Mouse (Mus musculus) small intestine, adult 2 months (tissue): ENCODE data around the gene Tmem258. TPM values are rescaled to one million over a fixed set of nuclear protein-coding genes. Genes with fewer than 3 reads are reported as not detected.
"Not testable (repeated sequence)": the region's sequence is repeated elsewhere in the genome, so short reads cannot be mapped to it uniquely, and the experiment has no call there.

Source experiments
- H3K27ac ChIP-seq: fragments of 200-500 bp; 2 replicates; pipeline ENCODE4 v1.5.1; 2012; ENCODE audit warnings: low read depth, low read length, control low read depth, inconsistent platforms; ENCODE audit not compliant: insufficient read depth
- H3K27me3 ChIP-seq: fragments of 200-500 bp; 2 replicates; pipeline ENCODE4 v1.6.1; 2012; ENCODE audit warnings: mild to moderate bottlenecking, moderate library complexity, low read length, inconsistent platforms; ENCODE audit not compliant: control insufficient read depth, insufficient read depth
- H3K36me3 ChIP-seq: fragments of 200-500 bp; 2 replicates; pipeline ENCODE4 v1.6.1; 2012; ENCODE audit warnings: mild to moderate bottlenecking, low read length, control low read depth, inconsistent platforms; ENCODE audit not compliant: control insufficient read depth, insufficient read depth
- H3K4me1 ChIP-seq: fragments of 200-500 bp; 2 replicates; pipeline ENCODE4 v1.6.1; 2012; ENCODE audit warnings: low read length, inconsistent platforms, mixed read lengths; ENCODE audit not compliant: control insufficient read depth, insufficient read depth, insufficient read length
- H3K4me3 ChIP-seq: fragments of 200-500 bp; 2 replicates; pipeline ENCODE4 v1.5.1; 2012; ENCODE audit warnings: low read depth, mild to moderate bottlenecking, control low read depth, inconsistent platforms, low read length, moderate library complexity
- CTCF ChIP-seq: fragments of 200-500 bp; IDR thresholded peaks from 2 replicates; pipeline ENCODE4 v1.5.1; 2012; ENCODE audit warnings: low read depth, mild to moderate bottlenecking, control low read depth, inconsistent platforms, low read length, moderate library complexity, mixed read lengths; ENCODE audit not compliant: insufficient replicate concordance, insufficient read length; ENCODE audit errors: extremely low read depth
- POLR2A ChIP-seq: fragments of 200-500 bp; IDR thresholded peaks from 2 replicates; pipeline ENCODE4 v1.6.1; 2012; ENCODE audit warnings: low read depth, mild to moderate bottlenecking, control low read depth, inconsistent platforms, low read length, moderate library complexity
- WGBS: fragments of 180-500 bp; shearing (Covaris S2); methylation state at CpG from one replicate; pipeline ENCODE4 v1.1.7; 2018; 5-methylcytosine and 5-hydroxymethylcytosine counted together
- polyA plus RNA-seq: library from polyadenylated mRNA; depleted of rRNA; stranded (reverse); fragments of >200 nt; gene quantifications from 2 replicates; pipeline ENCODE4 v1.2.3, GENCODE M21; 2012; rRNA removed

The Tmem258 gene
- polyA plus RNA-seq, result 41.1 and 67.1 TPM in 2 replicates

DNA sequence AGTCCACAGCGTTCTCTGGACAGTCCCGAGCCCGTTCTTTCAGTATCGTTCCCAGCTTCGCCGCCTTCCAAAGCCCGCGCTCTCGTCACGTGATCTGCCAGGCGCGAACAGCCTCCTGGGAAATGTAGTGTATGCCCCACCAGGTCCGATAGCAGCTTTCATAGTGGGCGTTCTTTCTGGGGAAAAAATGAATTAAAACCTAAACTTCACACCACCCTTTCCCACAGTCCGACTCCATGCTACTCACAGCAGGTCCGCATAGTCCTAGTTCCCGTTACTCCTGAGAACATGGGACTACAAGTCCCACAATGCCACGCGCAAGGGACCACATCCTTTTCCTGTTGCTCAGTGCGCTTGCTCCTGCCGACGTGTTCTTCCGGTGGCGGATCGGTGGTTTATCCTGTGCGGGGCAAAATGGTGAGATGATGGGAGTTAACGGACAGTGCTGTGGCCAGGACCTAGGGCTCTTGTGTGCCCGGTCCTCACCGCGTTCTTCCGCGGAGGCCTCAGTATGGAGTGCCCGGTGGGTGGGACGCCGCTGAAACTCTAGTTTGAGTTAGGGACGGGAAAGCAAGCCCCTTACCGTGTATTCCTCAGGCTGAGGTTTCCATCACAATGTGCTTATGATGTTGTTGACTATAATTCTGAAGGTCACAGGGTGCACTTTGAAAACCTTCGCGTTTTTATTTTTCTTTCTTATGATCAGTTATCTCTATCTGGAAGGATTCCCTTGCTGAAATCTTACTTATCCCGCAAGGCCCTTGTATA lies at the start of gene Tmem258, which contains the start of gene Fen1:
Gene Tmem258 (plus strand): TSS at position 167 of the 768 bp plus-strand sequence.
Gene Fen1 (minus strand): TSS at position 322 of the 768 bp plus-strand sequence.
- TF ChIP-seq POLR2A (peak; percentile 40), CTCF (no peak)
- Histone ChIP-seq H3K36me3 (peaks cover 36% of the 10 kb centered on the region), H3K27ac (peak within 1 kb of the TSS; percentile 73), H3K27me3 (no peaks in the 10 kb centered on the region), H3K4me3 (peak within 1 kb of the TSS; percentile 81), H3K4me1 (no peaks in the 10 kb centered on the region)
- under 1% methylated on average over 40 of the region's 40 CpGs for WGBS

DNA sequence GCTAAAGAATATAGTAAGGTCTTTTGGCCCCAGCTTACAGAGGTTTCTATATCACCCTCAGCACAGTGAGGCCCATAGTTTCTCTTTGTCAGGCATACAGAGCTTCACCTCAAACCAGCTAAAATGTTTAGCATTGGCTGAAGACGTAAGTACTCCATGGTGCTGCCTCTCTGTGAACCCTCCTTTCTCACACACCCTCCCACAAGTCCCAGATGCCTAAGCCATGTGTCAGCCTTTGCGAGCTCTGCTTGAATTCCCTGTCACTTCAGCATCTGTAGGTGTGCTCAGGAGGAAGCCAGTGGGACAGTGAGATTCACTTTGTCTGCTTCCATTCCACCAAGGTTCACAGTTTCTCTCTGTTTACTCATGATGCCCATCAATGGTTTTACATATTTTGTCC lies 46.1 kb upstream of the Tmem258 start:
- Histone ChIP-seq H3K4me3 (no peak overlapping the region), H3K27ac (no peak overlapping the region), H3K36me3 (no peaks in the 10 kb centered on the region), H3K27me3 (no peaks in the 10 kb centered on the region), H3K4me1 (peaks cover 2% of the 10 kb centered on the region; the same call in 1 of the 2 replicates)
- 84% methylated on average over 2 of the region's 2 CpGs for WGBS
- TF ChIP-seq POLR2A, result no peak

DNA sequence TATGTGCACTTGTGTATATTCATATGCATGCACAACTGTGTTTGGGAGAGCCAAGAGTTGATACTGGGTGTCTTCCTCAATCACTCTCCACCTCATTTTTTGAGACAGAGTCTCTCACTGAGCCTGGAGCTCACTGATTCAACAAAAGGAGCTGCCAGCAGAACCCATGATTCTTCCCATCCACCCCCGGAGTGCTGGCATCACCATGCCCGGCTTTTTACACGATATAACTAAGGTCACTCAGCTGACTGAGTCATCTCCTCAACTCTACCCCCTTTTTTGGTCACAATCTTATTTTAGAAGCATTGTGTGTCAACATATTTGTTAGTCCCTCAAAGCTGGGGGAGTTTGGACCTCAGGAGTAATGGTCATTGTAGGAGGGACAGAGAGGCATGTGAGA lies 39.9 kb upstream of the Tmem258 start:
- 91% methylated on average over 3 of the region's 3 CpGs for WGBS
- Histone ChIP-seq H3K27ac (no peak overlapping the region), H3K36me3 (no peaks in the 10 kb centered on the region), H3K4me3 (no peak overlapping the region), H3K4me1 (peaks cover 2% of the 10 kb centered on the region; the same call in 1 of the 2 replicates), H3K27me3 (no peaks in the 10 kb centered on the region)
- TF ChIP-seq CTCF, result no peak
- no peak for TF ChIP-seq POLR2A

- H3K4me3 ChIP-seq, H3K36me3 ChIP-seq, H3K27me3 ChIP-seq, H3K4me1 ChIP-seq, H3K27ac ChIP-seq: not testable (repeated sequence)
- WGBS, result 65% methylated on average over 4 of the region's 4 CpGs
Observed at GRCm38 (mm10) chr19:10165928-10166327, 37.9 kb upstream of the Tmem258 start.

DNA sequence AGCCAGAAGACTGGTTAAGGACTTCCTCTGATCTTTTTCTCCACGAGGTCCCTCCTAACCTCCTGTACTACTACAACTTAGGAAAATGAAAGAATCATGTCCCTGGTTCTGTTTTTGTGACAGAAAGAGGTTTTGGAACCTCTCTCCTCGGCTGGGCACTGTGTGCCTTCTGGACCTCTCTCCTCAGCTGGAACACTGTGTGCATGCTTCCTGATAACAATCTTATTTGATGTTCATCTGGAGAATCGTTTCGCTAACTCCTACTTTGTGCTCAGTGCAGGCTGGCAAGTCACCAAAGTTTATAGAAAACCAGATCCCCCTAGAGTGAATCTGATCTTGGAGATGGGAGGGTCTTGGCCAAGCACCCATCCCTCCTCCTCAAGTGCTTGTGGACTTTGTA lies 36.7 kb upstream of the Tmem258 start:
- peaks cover 5% of the 10 kb centered on the region; the same call in 1 of the 2 replicates for H3K4me1 ChIP-seq
- no peak overlapping the region for H3K4me3 ChIP-seq
- no peaks in the 10 kb centered on the region for H3K27me3 ChIP-seq
- 55% methylated on average over 4 of the region's 4 CpGs for WGBS
- no peaks in the 10 kb centered on the region for H3K36me3 ChIP-seq
- TF ChIP-seq POLR2A, result no peak
- no peak for TF ChIP-seq CTCF
- no peak overlapping the region for H3K27ac ChIP-seq

GRCm38 (mm10) chr19:10167951-10168350 lies 35.9 kb upstream of the Tmem258 start:
- H3K4me1 ChIP-seq, result peaks cover 6% of the 10 kb centered on the region; the same call in 1 of the 2 replicates
- H3K4me3 ChIP-seq, result no peak overlapping the region
- H3K36me3 ChIP-seq, result no peaks in the 10 kb centered on the region
- WGBS, result 79% methylated on average over 1 of the region's 1 CpGs
- TF ChIP-seq POLR2A (no peak), CTCF (no peak)
- H3K27ac ChIP-seq, result no peak overlapping the region
- no peaks in the 10 kb centered on the region for H3K27me3 ChIP-seq

GRCm38 (mm10) chr19:10168441-10168840 lies 35.4 kb upstream of the Tmem258 start:
- no peak overlapping the region for H3K4me3 ChIP-seq
- H3K27ac ChIP-seq, result no peak overlapping the region
- peaks cover 8% of the 10 kb centered on the region; the same call in 1 of the 2 replicates for H3K4me1 ChIP-seq
- no peaks in the 10 kb centered on the region for H3K36me3 ChIP-seq
- H3K27me3 ChIP-seq, result no peaks in the 10 kb centered on the region
- 49% methylated on average over 3 of the region's 3 CpGs for WGBS
- TF ChIP-seq CTCF (no peak), POLR2A (no peak)
